26 mouse cellular contexts compared by ENCODE assay signal in the genomic region with DNA sequence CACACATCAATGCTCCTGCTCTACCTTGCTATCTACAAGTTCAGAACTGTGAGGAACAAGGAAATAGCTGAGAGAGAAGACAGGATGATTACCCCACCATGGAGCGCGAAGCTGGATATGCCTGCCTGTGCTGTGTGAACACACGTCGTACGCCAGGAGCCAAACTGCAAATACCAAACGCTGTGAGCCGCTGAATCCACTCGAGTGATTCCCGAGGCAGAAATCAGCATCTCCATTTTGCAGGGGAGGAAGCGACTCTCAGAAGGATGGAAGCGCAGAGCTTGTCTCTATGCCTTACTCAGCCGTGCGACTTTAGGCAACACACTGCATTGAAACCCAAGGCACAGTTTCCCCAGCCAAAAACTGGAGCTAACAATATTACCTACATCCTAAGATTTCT.
DNase-seq lines count a peak whose midpoint lies in the region; TF ChIP-seq lines count a peak whose summit lies in the region.
"Had no signal": no experiment of that assay in that cellular context is flagged by ENCODE, and none has a peak within 500 bp of the region (broad histone marks: within the 10 kb centered on the region; RNA-seq: fewer than 3 reads in every experiment).

No protein-coding gene starts in this region.

- TF ChIP-seq CTCF in left cerebral cortex, adult 2 months (IDR thresholded peaks at IDR 0.05): no peak

- peak overlapping the region; percentile 32; the same call in 1 of the 2 replicates for H3K27ac ChIP-seq in left cerebral cortex, adult 2 months
- H3K27ac ChIP-seq: forebrain, embryonic 15.5 days; gastrocnemius, adult 2 months; heart, adult 2 months; limb, embryonic 10.5 days; limb, embryonic 15.5 days; liver, embryonic 13.5 days; midbrain, embryonic 15.5 days; neural tube, embryonic 12.5 days had no signal

- intact Hi-C loops in left cerebral cortex, adult 2 months (cut with DNase I): no loop called here

- H3K4me3 ChIP-seq in left cerebral cortex, adult 2 months: no peak overlapping the region
- H3K4me3 ChIP-seq: forebrain, embryonic 15.5 days; gastrocnemius, adult 2 months; heart, adult 2 months; heart, embryonic 12.5 days; limb, embryonic 10.5 days; limb, embryonic 15.5 days; liver, embryonic 13.5 days; megakaryocyte, embryonic 14.5 days; midbrain, embryonic 15.5 days; neural tube, embryonic 12.5 days had no signal

- peak; percentile 14 to 31 for DNase-seq in frontal cortex, postnatal 36 days (ENCODE audit: low spot score in 2 of 2)
- no peak for DNase-seq in frontal cortex, postnatal 10 days (ENCODE audit: low spot score in 2 of 2)
- no peak for DNase-seq in left cerebral cortex, adult 2 months (ENCODE audit: extremely low spot score in 1 of 2, low spot score in 2 of 2)
- no peak for DNase-seq in left cerebral cortex, adult 8-10 months (ENCODE audit: low spot score in 2 of 2)
- DNase-seq in right cerebral cortex, postnatal 25 days: peak; percentile 18
- DNase-seq in right cerebral cortex, postnatal 36 days (ENCODE audit: low spot score in 2 of 2): no peak
- DNase-seq in adipocyte (ENCODE audit: low spot score): no peak
- DNase-seq: adrenal gland, postnatal 25 days; cerebellum, adult 8-10 months; cerebellum, postnatal 25 days; gastrocnemius, adult 2 months; heart, adult 2 months; heart, postnatal 4 days; kidney, adult 9 months; kidney, postnatal 10 days; liver, embryonic 13.5 days; lung, adult 18-20 months; lung, postnatal 4 days; thymus, postnatal 4 days had no signal

Comparison
In these comparisons a context has a peak if more than half of its experiments do, and no peak if none do; other contexts are left out.
1. DNase-seq: peak in frontal cortex, postnatal 36 days (2 of 2) and right cerebral cortex, postnatal 25 days (single experiment); none in frontal cortex, postnatal 10 days (0 of 2), left cerebral cortex, adult 2 months (0 of 2), left cerebral cortex, adult 8-10 months (0 of 2), right cerebral cortex, postnatal 36 days (0 of 2) and adipocyte (single experiment).